Mouse (Mus musculus) erythroblast, embryonic 14.5 days (primary cell): ENCODE data around the gene Aarsd1. TPM values are rescaled to one million over a fixed set of nuclear protein-coding genes. Genes with fewer than 3 reads are reported as not detected.

Experiments used
- H3K27me3 ChIP-seq: 2 replicates; pipeline ENCODE4 v1.6.1; 2012; ENCODE audit warnings: inconsistent platforms; ENCODE audit not compliant: control insufficient read depth
- H3K36me3 ChIP-seq: 2 replicates; pipeline ENCODE4 v1.6.1; 2012; ENCODE audit warnings: mild to moderate bottlenecking, inconsistent platforms; ENCODE audit not compliant: control insufficient read depth
- H3K4me1 ChIP-seq: 2 replicates; pipeline ENCODE4 v1.6.1; 2012; ENCODE audit warnings: inconsistent platforms; ENCODE audit not compliant: control insufficient read depth
- H3K4me3 ChIP-seq: replicated peaks from 2 replicates; pipeline ENCODE3; 2012; ENCODE audit warnings: moderate library complexity, mild to moderate bottlenecking, inconsistent platforms
- H3K9me3 ChIP-seq: 2 replicates; pipeline ENCODE4 v1.6.1; 2012; ENCODE audit warnings: low read length, inconsistent platforms, mixed read lengths; ENCODE audit not compliant: control insufficient read depth
- GATA1 ChIP-seq: IDR thresholded peaks from 2 replicates; pipeline ENCODE4 v1.6.1; 2012; ENCODE audit warnings: low read length, inconsistent platforms, mixed read lengths
- TAL1 ChIP-seq: IDR thresholded peaks from 3 replicates; pipeline ENCODE4 v1.6.1; 2012; ENCODE audit warnings: low read length, inconsistent platforms, mixed read lengths
- polyA plus RNA-seq: library from polyadenylated mRNA; stranded (reverse); fragments of >175 nt; gene quantifications from 2 replicates; pipeline ENCODE4 v1.2.3, GENCODE M21; 2012

Gene Aarsd1
- polyA plus RNA-seq, 1 experiment = 3.7 TPM

DNA sequence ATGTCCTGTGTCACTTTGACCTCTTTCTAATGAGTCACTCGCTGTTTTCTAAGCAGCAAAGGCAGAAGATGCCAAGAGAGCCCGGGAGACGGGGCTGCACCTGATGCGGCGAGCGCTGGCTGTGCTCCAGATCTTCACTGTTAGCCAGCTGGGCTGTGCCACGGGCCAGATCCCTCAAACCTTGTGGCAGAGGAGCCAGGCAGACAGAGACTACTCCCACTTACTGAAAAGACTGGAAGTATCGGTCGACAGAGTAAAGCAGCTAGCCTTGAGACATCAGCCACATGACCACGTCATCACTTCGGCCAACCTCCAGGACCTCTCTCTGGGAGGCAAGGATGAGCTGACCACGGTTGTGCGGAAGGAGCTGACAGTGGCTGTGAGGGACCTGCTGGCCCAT is 16.0 kb upstream of the Aarsd1 start:
- Histone ChIP-seq H3K4me1 (peaks cover 4% of the 10 kb centered on the region), H3K27me3 (no peaks in the 10 kb centered on the region), H3K9me3 (peaks cover 2% of the 10 kb centered on the region), H3K4me3 (no peak overlapping the region), H3K36me3 (peaks cover 66% of the 10 kb centered on the region)
- TF ChIP-seq GATA1 (no peak), TAL1 (no peak)

DNA sequence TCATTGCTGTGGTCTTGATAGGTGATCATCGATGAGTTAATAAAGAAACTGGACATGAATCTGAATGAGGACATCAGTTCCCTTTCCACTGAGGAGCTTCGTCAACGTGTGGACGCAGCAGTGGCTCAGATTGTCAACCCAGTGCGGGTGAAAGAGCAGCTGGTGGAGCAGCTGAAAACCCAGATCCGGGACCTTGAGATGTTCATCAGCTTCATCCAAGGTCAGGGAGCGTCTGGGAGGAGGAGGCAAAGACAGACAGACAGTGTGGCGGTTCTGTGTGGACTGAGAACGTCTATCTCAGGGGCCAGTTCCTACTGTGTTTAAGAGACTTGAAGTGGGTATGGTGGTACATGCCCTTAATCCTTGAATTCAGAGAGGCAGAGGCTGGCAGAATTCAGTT is 13.9 kb upstream of the Aarsd1 start:
- H3K27me3 ChIP-seq = no peaks in the 10 kb centered on the region
- TF ChIP-seq TAL1 (no peak), GATA1 (no peak)
- H3K36me3 ChIP-seq = peaks cover 69% of the 10 kb centered on the region
- peaks cover 2% of the 10 kb centered on the region for H3K9me3 ChIP-seq
- no peak overlapping the region for H3K4me3 ChIP-seq
- peaks cover 11% of the 10 kb centered on the region for H3K4me1 ChIP-seq

DNA sequence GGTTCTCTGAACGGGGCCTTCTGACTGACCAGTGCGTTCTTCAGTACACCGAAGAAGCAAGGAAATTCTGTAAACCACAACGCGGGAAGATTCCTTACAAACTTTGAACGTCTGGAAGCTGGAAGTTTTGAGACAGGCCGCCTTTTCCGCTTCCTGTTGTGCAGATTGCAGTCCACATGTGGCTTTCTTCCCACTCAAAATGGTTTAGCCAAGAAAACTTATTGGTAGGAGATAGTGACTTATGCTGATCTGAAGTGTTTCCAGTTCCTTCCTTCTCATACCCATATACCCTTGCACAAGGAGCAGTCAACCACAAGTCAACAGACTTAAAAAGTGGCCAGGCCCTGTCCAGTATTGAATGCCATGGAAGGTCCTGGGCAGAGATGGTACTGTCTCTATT is 8.8 kb upstream of the Aarsd1 start:
- H3K36me3 ChIP-seq = peaks cover 28% of the 10 kb centered on the region
- peaks cover 37% of the 10 kb centered on the region for H3K4me1 ChIP-seq
- peaks cover 8% of the 10 kb centered on the region; the same call in 1 of the 2 replicates for H3K27me3 ChIP-seq
- no peak for TF ChIP-seq TAL1
- TF ChIP-seq GATA1 = no peak
- peaks cover 2% of the 10 kb centered on the region for H3K9me3 ChIP-seq
- H3K4me3 ChIP-seq = peak overlapping the region; percentile 81

DNA sequence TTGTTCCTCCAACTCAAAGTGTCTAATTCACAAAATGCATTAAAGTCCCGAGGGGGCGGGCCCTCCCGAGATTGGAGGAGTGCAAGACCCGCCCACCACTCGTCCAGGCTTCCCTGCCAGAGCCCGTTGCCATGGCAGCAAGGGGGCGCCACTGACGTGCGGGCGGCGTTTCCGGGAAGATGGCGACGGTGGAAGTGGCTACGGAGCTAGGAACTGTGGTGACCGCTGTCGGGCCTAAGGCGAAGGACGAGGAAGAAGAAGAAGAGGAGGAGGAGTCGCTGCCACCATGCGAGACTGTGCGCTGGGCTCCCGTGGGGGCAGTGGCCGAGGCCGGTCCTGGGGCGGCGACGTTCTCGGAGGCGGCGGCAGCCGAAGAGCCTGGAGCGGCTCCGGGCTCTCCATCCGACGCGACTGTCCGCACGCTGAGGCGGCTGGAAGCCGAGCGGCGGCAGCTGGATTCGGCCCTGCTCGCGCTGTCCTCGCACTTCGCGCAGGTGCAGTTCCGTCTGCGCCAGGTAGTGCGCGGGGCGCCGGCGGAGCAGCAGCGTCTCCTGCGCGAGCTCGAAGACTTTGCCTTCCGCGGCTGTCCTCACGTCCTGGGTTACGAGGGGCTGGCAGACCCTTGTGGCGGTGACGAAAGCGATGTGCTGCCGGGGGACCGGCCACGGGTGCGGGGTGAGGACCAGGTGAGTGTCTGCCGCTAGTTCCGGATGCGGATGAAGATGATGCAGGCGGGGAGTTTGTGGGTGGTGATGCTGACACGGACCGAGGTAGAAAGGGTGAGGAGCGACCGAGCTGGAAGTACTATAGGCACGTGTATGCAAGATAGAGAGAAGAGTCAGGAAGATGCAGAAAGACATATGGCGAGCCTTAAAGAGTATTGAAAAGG is 7.8 kb upstream of the Aarsd1 start, which contains the start of the genes Rundc1 and Ptges3l:
TSS of gene Rundc1 (plus strand) at position 161 of the 889 bp plus-strand sequence.
TSS of gene Ptges3l (minus strand) at position 409 of the 889 bp plus-strand sequence.
- peaks cover 18% of the 10 kb centered on the region for H3K36me3 ChIP-seq
- H3K4me1 ChIP-seq = peaks cover 37% of the 10 kb centered on the region
- peaks cover 8% of the 10 kb centered on the region; the same call in 1 of the 2 replicates for H3K27me3 ChIP-seq
- H3K9me3 ChIP-seq = peaks cover under 1% of the 10 kb centered on the region
- peak within 1 kb of the TSS; percentile 81 for H3K4me3 ChIP-seq
- TF ChIP-seq TAL1 (no peak), GATA1 (no peak)

DNA sequence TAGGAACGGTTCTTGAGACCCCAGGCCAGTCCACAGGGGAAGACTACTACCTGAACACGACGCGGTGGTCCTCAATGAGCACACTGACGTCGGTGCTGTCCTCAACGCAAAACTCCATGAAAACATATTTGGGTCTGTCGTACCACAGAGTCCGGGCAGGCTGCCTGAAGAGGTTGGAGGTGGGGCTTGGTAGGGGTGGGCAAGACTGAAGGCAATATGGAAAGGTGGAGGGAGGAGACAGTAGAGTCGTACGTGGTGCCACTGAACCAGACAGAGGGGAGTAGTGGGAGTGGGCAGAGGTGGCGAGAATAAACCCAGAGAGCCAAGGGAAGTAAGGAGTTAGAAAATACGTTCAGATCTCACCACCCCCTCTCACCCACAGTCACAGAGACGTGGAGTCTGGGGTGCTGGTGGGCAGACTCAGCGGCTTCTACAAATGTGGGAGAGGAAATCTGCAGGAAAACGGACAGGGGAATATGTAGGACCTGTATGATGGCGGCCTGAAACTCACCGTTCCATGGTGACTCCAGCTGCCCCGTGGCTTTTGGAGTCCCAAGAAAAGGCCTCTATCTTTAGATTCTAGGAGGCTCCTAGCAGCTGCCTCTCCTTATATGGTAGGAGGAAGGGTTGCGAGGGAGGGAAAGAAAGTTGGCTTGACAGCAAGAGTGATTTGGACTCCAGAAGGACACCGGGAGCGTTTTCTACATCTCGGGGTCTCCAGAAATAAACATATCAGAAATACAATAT is 6.9 kb upstream of the Aarsd1 start, which contains the start of gene Gm27029:
TSS of gene Gm27029 (minus strand) at position 692 of the 747 bp plus-strand sequence.
- Histone ChIP-seq H3K36me3 (peaks cover 9% of the 10 kb centered on the region), H3K4me3 (peak within 1 kb of the TSS; percentile 81), H3K4me1 (peaks cover 41% of the 10 kb centered on the region), H3K27me3 (peaks cover 8% of the 10 kb centered on the region; the same call in 1 of the 2 replicates), H3K9me3 (no peaks in the 10 kb centered on the region)
- TF ChIP-seq TAL1 (no peak), GATA1 (no peak)

DNA sequence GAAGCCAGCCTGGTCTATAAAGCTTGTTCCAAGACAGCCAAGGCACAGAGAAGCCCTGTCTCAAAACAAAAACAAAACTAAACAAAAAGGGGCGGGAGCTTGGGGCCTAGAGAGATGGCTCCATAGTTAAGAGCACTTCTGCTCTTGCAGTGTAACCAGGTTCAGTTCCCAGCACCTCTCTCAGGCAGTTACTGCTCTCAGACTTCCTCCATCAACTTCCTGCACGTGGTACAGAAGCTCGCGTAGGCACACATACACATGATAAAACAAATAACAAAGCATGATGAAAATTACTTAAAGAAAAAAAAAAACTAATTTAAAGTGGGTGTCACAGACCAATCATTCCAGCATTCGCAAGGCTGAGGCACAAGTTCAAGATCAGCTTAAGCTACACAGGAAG is 2.7 kb upstream of the Aarsd1 start:
- Histone ChIP-seq H3K36me3 (peaks cover 3% of the 10 kb centered on the region), H3K4me1 (peaks cover 42% of the 10 kb centered on the region), H3K4me3 (no peak overlapping the region), H3K9me3 (no peaks in the 10 kb centered on the region), H3K27me3 (peaks cover 8% of the 10 kb centered on the region; the same call in 1 of the 2 replicates)
- no peak for TF ChIP-seq TAL1
- TF ChIP-seq GATA1 = no peak

DNA sequence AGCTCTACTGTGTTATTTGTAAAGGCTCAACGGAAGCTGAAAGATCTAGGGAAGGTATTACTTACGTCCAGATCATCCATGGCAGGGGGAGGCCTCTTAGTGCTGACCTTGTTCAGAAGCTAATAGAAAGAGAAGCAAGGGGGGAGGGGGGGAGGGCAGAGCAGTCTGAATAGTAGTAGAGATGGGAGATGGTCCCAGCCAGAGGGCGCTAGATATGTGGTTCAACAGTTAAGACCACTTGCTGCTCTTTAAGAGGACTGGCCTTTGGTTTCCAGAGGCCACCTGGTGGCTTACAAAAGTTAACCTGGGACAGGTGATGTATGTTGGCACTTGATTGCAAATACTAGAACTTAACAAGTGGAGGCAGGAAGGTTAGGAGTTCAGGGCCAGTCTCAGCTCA is 2.2 kb upstream of the Aarsd1 start:
- Histone ChIP-seq H3K4me3 (no peak overlapping the region), H3K9me3 (no peaks in the 10 kb centered on the region), H3K27me3 (peaks cover 8% of the 10 kb centered on the region; the same call in 1 of the 2 replicates), H3K36me3 (peaks cover 6% of the 10 kb centered on the region), H3K4me1 (peaks cover 38% of the 10 kb centered on the region)
- TF ChIP-seq TAL1 (no peak), GATA1 (no peak)

DNA sequence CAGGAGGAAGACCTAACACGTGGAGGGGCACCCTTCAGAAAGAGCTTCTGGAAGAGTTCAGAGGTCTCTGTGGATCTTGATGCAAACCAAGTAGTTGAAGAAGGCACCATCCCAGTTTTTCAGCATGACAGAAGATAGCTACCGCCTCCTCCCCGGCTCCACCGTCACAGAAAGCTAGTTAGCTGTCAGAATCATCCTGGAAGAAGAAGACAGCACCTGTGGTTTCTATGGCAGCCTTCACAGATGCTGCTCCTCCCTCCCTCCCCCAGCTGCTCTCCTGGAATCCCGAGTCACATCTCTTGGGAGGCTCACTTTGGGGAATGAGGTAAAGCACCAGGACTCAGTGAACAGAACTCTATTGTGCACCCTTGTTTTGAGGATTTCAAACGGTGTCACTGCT is 1.6 kb upstream of the Aarsd1 start:
- Histone ChIP-seq H3K27me3 (peaks cover 4% of the 10 kb centered on the region; the same call in 1 of the 2 replicates), H3K4me1 (peaks cover 32% of the 10 kb centered on the region), H3K36me3 (peaks cover 9% of the 10 kb centered on the region), H3K4me3 (no peak overlapping the region), H3K9me3 (no peaks in the 10 kb centered on the region)
- no peak for TF ChIP-seq GATA1
- TF ChIP-seq TAL1 = no peak

DNA sequence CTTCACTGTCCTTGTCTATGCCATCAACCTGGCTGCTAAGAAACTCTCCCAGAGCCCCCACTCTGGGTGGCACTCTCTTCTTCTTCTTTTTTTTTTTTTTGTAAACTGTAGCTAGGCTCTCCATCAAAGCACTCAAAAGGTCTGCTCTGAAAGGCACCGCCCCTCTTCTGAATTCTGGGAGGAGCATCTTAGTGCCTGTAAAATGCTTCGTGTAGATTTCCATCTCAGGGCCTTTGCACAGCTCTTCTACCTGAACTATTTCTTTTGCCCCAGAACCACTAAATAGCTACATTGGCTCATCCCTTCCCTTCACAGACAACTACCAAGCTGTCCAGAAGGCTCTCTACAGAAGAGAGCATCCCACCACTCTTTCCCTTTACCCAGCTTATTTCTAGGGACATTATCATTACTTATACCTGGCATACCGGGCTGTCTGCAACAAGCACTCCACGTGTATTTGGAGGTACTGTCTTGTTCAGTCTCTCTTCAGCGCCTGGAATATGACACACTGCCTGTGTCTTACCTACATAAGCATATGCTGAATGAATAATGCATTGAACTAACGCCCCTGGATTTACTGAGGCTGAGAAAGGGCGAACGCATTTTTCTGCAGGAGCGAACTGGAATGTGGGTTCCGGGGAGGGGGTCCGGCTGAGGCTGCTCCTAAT is 848 bp downstream of the Aarsd1 start:
- TF ChIP-seq TAL1 = no peak
- Histone ChIP-seq H3K4me1 (peaks cover 24% of the 10 kb centered on the region), H3K4me3 (peak overlapping the region; percentile 74), H3K36me3 (peaks cover 33% of the 10 kb centered on the region), H3K27me3 (no peaks in the 10 kb centered on the region), H3K9me3 (no peaks in the 10 kb centered on the region)
